Mouse (Mus musculus) layer of hippocampus, adult 9-11 months (tissue): ENCODE results near the gene Gfod1.

Experiments
- DNase-seq: peaks from one replicate; pipeline ENCODE4 v3.0.0; 2022

The Gfod1 gene

DNA sequence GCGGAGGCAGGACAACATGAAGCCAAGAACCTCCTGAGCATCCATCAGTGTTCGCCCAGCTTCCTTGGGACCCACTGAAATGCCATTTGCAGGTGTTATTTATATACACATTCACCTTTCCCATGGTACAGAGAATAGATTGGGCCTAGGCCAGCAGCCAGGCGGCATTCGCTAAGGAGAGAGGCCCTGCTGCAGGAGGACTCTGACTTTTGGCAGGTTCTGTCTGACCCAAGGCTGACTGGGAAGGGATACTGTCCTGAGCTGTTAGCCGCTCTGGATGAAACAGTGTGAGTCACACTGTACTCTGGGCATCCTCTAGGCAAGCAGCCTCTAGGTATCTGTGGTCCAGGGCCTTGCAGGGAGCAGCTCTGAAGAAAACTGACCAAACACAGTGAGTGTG, 6.4 kb downstream of the Gfod1 start:
- DNase-seq = no peak

DNA sequence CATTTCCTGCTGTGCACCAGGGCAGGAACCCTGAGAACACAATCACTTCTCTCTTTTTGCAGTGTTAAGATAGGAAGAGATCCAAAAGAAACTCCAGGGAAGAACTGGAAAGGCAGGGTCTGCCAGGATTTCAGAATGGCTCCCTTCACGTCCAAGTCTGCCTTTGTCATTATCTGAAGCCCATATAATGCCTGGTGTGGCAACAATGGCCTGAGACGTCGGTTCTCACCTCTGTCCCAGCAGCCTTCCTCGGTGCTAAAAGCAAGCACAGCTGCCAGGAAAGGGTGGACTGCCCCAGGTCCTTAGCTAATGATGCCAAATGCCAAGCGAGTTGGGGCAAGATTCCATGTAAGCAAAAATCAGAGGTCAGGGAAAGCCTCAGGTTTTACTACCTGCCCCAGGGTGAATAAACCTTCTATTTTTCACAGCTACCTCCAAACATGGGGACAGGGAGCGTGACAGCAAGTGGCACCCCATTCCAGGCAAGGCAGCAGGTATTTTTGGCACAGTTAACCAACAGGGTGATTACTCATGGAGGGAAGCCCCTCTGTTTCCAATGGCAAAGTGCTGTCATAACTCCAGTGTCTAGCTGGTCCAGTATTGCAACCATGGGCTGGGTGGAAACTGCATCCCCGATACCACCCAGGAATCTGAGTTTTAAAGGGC, 7.7 kb downstream of the Gfod1 start:
- no peak for DNase-seq

- DNase-seq = no peak
Observed at GRCm38 (mm10) chr13:43295684-43296083, 8.3 kb downstream of the Gfod1 start.

DNA sequence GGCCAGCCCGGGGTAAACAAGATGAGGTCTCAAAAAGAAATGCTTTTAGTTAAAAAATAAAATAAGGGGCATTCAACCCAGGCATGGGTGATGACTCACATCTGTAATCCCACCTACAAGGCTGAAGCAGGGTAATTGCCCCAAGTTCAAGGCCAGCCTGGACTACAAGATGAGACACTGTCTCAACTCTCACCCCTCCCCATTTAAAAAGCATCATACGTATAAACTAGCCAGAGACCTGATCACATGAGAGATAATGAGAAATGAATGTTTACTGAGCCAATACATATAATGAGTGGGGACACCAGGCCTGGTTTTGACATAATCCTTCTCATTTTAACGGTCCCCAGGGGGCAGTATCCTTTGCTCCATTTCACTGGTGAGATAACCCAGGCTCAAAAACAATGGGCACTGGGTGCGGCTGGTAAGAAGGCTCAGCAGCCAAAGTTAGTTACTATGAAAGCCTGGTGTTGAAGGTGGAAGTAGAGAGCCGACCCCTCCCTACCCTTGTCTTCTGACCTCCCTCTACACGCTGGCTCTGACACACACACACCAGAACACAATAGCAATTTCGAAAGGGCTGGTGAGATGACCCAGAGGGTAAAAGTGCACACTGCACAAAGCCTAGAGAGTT, 8.9 kb downstream of the Gfod1 start:
- DNase-seq = no peak

DNA sequence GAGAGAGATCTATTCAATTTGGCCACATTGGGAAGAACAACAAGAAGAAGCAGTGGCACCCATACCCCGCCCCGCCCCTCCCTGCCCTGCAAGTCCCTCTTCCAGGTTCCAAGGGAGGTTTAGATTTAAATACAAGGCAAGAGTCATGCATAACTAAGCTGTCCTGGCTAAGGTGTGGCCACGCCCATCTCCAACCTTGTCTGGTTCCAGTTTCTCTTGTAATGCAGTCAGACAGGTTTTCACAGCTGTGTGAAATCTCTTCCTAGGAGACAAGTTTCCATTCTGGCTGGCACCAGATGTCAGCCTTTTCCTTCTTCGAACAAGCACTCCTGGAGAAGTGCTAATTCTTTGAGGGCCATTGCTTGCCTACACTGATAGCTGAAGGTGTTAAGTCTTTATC, 11.1 kb downstream of the Gfod1 start:
- DNase-seq = no peak

DNA sequence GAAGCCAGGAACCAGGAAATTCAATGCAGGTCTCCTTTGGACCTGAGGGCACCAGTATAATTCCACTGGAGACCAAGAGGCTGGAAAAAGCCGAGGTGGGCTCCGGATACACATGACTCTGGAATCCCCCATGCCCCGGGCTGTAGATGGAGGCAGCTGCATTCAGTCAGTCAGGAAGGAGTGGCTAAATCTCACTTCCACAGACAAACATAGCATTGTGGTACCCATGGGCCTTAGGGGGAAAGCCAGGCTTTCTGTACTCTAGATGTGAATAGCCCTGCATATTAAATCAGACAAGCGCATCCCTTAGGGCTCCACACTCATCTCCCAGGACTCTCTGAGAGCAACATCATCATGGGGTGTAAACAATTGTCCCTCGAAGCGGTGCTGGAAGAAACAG, 14.9 kb downstream of the Gfod1 start:
- no peak for DNase-seq

DNA sequence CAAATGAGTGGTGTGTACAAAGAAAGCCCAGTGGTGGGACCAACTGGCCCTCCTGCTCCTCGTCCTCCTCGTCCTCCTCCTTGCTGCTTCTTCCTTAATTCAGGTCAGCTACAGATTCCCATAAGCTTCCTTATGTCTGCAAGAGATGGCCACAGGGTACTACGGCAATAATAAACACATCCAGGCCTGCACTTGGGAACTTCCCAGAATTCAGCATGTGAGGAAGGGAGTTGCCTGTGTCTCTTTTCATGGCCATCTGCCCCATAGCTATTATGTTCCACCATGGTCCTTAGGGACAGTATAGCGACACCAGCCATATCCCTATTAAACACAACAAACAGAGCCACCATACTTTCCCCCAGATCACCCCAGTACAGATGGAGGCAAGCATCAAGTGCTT, 15.5 kb downstream of the Gfod1 start:
- no peak for DNase-seq

DNA sequence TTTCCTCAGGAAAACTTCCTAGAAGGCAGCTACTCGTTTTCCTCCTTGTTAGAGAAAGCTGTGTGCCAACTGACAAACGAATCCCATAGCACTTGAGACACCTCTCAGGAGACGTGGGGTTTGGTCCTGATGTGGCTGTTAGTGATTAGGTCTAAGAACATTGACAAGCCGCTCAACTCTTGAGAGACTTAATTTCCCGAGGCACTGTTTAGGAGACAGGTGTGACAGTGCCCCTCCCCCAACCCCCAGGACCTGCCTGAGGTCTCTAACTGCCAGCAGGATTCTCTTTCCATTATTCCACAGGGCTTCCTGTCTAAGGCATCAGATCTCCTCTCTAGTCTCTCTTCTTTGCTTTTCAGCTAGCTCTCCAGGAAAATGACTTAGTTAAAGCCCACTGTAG, 15.9 kb downstream of the Gfod1 start:
- DNase-seq = no peak

DNA sequence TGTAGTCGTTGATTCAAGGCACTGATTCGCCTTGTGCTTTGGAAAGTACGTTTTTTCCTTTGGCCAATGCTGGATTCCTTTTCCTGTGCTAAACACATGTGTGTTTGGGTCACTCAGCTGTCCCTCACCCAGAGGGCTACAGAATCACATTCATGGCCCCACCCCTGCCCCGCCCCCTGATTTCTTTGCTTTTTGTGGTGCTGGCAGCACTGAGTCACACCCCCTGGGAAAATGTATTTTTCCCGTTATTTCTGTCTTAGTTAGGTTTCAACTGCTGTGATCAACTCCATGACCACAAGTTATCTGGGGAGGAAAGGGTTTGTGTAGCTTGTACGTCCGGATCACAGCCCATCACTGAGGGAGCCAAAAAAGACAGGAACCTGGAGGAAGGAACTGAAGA, 17.1 kb downstream of the Gfod1 start:
- DNase-seq = no peak

DNA sequence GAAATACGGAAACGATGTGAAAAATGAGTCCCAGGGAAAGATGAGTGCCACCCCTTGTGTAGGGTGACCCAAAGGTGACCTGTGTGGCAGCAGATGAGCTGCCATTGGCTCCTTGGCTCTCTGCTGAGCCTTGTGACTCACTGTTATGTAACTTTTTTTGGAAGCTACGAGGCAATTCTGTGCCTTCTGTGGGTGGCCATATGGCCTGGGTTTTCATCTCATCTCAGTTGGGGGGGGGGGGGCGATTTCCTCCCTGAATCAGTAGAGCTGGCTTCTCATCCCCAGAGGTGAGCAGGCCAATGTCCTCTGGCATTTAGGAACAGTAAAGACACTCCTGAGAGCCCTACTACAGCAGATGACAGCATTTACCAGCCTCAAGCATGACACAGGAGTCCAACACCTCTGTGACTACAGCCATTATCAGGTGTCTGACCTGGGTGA, 19.2 kb downstream of the Gfod1 start:
- DNase-seq = peak; percentile 70

GRCm38 (mm10) chr13:43273906-43274305, 30.1 kb downstream of the Gfod1 start:
- DNase-seq = no peak

GRCm38 (mm10) chr13:43272303-43273135, 31.5 kb downstream of the Gfod1 start:
- no peak for DNase-seq

GRCm38 (mm10) chr13:43271481-43271880, 32.5 kb downstream of the Gfod1 start:
- no peak for DNase-seq

DNA sequence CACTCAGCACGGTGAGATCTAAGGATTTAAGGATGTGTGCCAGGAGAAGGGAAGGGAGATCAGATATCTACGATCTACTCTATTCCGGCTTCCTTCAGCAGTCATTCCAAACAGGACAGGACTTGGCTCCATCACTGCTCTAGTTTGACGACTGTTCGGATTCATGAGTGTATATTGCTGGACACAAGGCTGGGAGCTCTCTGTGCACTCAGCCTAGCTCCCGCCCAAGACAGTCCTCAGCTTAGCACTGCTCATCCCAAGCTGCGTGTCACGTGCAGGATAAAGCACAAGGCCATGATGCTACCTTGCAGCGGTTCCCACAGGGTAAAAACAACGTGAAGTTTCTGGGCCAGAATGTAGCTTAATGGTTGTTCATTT, 33.8 kb downstream of the Gfod1 start:
- no peak for DNase-seq

GRCm38 (mm10) chr13:43269460-43270219, 34.3 kb downstream of the Gfod1 start:
- no peak for DNase-seq

GRCm38 (mm10) chr13:43268539-43269327, 35.2 kb downstream of the Gfod1 start:
- no peak for DNase-seq

GRCm38 (mm10) chr13:43267902-43268301, 36.1 kb downstream of the Gfod1 start:
- DNase-seq = no peak

DNA sequence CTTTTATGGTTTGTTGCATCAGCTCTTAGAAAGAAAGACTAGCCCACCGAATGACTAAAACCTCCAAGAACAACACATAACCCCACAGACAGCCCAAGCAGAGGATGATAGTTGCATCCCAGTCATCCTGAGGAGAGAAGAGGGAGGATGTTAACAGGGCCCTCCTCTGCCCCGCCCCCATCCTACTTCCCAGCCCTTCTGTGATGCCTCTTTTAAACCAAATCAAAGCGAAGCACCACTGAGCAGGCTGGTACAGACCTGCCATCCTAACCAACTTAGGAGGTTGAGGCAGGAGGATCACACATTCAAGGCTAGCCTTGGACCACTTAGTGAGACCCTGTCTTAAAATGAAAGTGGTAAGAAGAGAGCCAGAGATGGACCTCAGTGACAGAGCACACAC, 36.8 kb downstream of the Gfod1 start:
- no peak for DNase-seq

- no peak for DNase-seq
Observed at GRCm38 (mm10) chr13:43266333-43266732, 37.6 kb downstream of the Gfod1 start.

DNA sequence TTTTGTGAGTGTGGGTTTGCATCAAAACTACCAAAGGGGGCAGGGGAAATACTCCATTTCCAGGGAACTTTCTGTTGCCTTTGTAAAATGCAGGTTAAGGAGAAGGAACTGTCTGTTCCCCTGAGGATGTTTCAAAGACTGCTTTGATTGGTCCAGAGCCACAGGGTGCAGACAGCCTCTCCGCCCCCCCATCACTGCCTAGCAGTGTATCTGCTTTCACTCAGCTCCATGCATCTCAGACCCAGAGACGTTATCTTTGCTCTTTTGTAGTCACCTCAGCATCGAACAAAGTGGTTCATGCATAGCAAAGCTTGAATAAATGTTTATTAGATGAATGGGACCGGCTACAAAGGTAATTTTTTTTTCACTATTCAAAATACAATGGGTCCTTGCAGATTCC, 38.9 kb downstream of the Gfod1 start:
- no peak for DNase-seq

DNA sequence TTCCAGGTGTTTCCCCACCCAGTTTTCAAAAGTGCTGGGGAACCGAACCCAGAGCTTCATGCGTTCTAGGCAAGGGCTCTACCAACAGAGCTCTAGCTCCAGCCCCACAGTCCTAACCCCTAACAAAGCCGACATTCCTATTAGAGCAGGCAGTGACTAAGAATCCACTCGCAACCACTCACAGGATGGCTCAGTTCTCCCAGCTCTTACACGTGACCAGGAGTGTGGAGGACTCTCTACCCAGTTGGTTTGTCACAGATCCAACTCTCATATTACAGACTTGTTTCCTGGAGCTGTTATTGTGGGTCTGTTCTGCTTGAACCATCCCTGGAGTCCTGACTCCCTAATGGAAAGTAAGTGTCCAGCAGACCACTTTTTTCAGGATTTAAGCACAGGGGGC, 40.3 kb downstream of the Gfod1 start:
- no peak for DNase-seq

- peak; percentile 85 for DNase-seq
Observed at GRCm38 (mm10) chr13:43262114-43262739, 41.7 kb downstream of the Gfod1 start.
